Mouse (Mus musculus): ENCODE results near the gene Haus4.

The Haus4 gene

GRCm38 (mm10) chr14:54572790-54573736 is 18.6 kb upstream of the Haus4 start:
- DNase-seq (ENCODE audit: low spot score) = no peak

GRCm38 (mm10) chr14:54572122-54572521 is 17.7 kb upstream of the Haus4 start:
- DNase-seq (ENCODE audit: low spot score) = no peak

GRCm38 (mm10) chr14:54569451-54570392 is 15.3 kb upstream of the Haus4 start:
- DNase-seq (ENCODE audit: low spot score) = no peak

- no peak for DNase-seq (ENCODE audit: low spot score)
These were observed 14.4 kb upstream of the Haus4 start for GRCm38 (mm10) chr14:54568694-54569414.

GRCm38 (mm10) chr14:54560527-54561242 is 6.3 kb upstream of the Haus4 start:
- no peak for DNase-seq (ENCODE audit: low spot score)

- no peak for DNase-seq (ENCODE audit: low spot score)
These were observed 2.9 kb upstream of the Haus4 start for GRCm38 (mm10) chr14:54557330-54557729.

- DNase-seq (ENCODE audit: low spot score) = no peak
These were observed 902 bp downstream of the Haus4 start for GRCm38 (mm10) chr14:54553454-54553974.

GRCm38 (mm10) chr14:54544703-54545102 is 9.7 kb downstream of the Haus4 start:
- no peak for DNase-seq (ENCODE audit: low spot score)

GRCm38 (mm10) chr14:54540771-54541170 is 13.6 kb downstream of the Haus4 start:
- DNase-seq (ENCODE audit: low spot score) = no peak

GRCm38 (mm10) chr14:54538580-54538979 is 15.8 kb downstream of the Haus4 start:
- no peak for DNase-seq (ENCODE audit: low spot score)

- peak; percentile 72 for DNase-seq (ENCODE audit: low spot score)
These were observed 25.8 kb downstream of the Haus4 start for GRCm38 (mm10) chr14:54528446-54529111.

GRCm38 (mm10) chr14:54528007-54528393 is 26.4 kb downstream of the Haus4 start:
- DNase-seq (ENCODE audit: low spot score) = no peak

GRCm38 (mm10) chr14:54527227-54528006 is 27.0 kb downstream of the Haus4 start:
- DNase-seq (ENCODE audit: low spot score) = no peak

- DNase-seq (ENCODE audit: low spot score) = no peak
These were observed 30.8 kb downstream of the Haus4 start for GRCm38 (mm10) chr14:54523600-54523999.

- DNase-seq (ENCODE audit: low spot score) = no peak
These were observed 37.6 kb downstream of the Haus4 start for GRCm38 (mm10) chr14:54516710-54517310.

GRCm38 (mm10) chr14:54509774-54510173 is 44.6 kb downstream of the Haus4 start:
- no peak for DNase-seq (ENCODE audit: low spot score)

GRCm38 (mm10) chr14:54503092-54503491 is 51.3 kb downstream of the Haus4 start:
- no peak for DNase-seq (ENCODE audit: low spot score)

- DNase-seq (ENCODE audit: low spot score) = no peak
These were observed 53.1 kb downstream of the Haus4 start for GRCm38 (mm10) chr14:54501365-54501764.

- no peak for DNase-seq (ENCODE audit: low spot score)
These were observed 55.1 kb downstream of the Haus4 start for GRCm38 (mm10) chr14:54499330-54499729.
